8 mouse cellular contexts compared by ENCODE assay signal in the genomic region with DNA sequence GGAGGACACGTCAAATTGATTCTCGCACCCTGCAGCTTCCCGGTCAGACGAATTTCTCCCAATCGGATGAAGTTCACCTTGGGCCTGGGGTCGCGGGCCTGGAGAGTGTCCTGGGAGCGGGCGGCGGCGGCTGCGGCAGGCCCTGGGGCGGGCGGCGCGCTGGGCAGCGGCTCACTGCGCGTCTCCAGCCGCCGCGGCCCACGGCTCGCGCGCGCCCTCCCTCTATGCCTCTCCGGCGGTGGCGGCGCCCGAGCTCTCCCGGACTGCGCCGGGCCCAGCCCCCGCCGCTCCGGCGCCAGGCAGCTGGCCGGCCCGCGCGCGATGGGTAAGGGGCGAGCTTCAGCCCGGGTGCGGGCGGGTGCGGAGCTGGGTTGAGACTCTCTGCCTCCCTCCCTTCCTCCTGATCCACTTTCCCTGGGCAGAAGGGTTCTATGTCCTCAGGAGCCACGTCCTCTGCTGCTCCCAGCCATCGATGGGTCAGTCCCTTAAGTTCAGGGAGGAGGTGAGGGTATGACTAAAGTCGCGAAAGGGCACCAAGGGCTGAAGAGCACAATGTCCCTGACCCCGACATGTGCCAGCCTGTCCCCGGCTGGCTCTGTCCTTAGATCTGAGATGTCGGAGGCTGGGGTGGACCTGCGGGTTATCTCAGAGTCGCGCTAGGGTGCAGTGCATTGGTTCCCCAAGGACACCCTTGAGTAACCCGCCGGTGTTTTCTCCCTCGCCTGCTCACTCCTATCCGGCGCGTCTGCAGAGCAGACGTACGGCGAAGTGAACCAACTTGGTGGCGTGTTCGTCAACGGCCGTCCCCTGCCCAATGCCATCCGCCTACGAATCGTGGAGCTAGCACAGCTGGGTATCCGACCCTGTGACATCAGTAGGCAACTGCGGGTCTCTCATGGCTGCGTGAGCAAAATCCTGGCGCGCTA. TPM values are rescaled to one million over a fixed set of nuclear protein-coding genes. Genes with fewer than 3 reads are reported as not detected.
DNase-seq lines count a peak whose midpoint lies in the region; ATAC-seq lines count a peak whose summit lies in the region.

No protein-coding gene starts in this region.

- WGBS in limb, embryonic 13.5 days: under 1% methylated on average over 79 of the region's 80 CpGs

- peak overlapping the region; percentile 42 for H3K4me3 ChIP-seq in limb, embryonic 13.5 days

- H3K27me3 ChIP-seq in limb, embryonic 13.5 days: peaks cover 94% of the 10 kb centered on the region

- peak overlapping the region; percentile 43; the same call in 1 of the 2 replicates for H3K9ac ChIP-seq in limb, embryonic 13.5 days

- peak overlapping the region; percentile 65 for H3K4me2 ChIP-seq in limb, embryonic 13.5 days (replicated peaks)

- H3K27ac ChIP-seq in limb, embryonic 13.5 days: no peak overlapping the region

- H3K9me3 ChIP-seq in limb, embryonic 13.5 days: no peaks in the 10 kb centered on the region

- no peaks in the 10 kb centered on the region for H3K36me3 ChIP-seq in limb, embryonic 13.5 days

- H3K4me1 ChIP-seq in limb, embryonic 13.5 days: peaks cover 31% of the 10 kb centered on the region

- DNase-seq in adrenal gland, postnatal 14 days: peak; percentile 25
- DNase-seq in adrenal gland, postnatal 4 days (ENCODE audit: low spot score in 2 of 2): no peak
- peak; percentile 14 for DNase-seq in ovary, postnatal 36 days (ENCODE audit: low spot score)
- no peak for DNase-seq in ovary, postnatal 10 days (ENCODE audit: low spot score)
- DNase-seq in testis, postnatal 10 days (ENCODE audit: low spot score): peak; percentile 42
- DNase-seq in spleen, postnatal 4 days (ENCODE audit: low spot score in 2 of 2): no peak
- DNase-seq in thymus, postnatal 0 days (ENCODE audit: low spot score): no peak

- peak; percentile 46; the same call in 1 of the 2 replicates for ATAC-seq in limb, embryonic 13.5 days (ENCODE audit: low FRiP score, low read depth)

RNA-seq across cellular contexts. Expression of gene Pax1, which starts 3.5 kb away (rescaled TPM):
- total RNA-seq in adrenal gland, postnatal 14 days (2021): not detected in 2 replicates
- total RNA-seq in adrenal gland, postnatal 4 days (2021): under 1 TPM in 1 of 2 experiments, not detected in 1; 0.62 TPM
- 1.8 and 2.8 TPM in 2 replicates for polyA plus RNA-seq in limb, embryonic 13.5 days (2015; fragmentation: Nextera tagmentation; extraction: Ambion mirVana)
- 36.5 and 53.2 TPM in 2 replicates for polyA plus RNA-seq in thymus, postnatal 0 days (2015; fragmentation: Nextera tagmentation; extraction: Ambion mirVana)

Comparison
In these comparisons a context has a peak if more than half of its experiments do, and no peak if none do; other contexts are left out.
1. DNase-seq: peak in adrenal gland, postnatal 14 days (single experiment), ovary, postnatal 36 days (single experiment) and testis, postnatal 10 days (single experiment); none in adrenal gland, postnatal 4 days (0 of 2), ovary, postnatal 10 days (single experiment), spleen, postnatal 4 days (0 of 2) and thymus, postnatal 0 days (single experiment).